Mouse (Mus musculus): ENCODE measurements around the gene Ano10. TPM values are rescaled to one million over a fixed set of nuclear protein-coding genes. Genes with fewer than 3 reads are reported as not detected.

Ano10 gene
- polyA plus RNA-seq, 1 experiment from 2014 or later: 18.5 TPM

- DNase-seq (ENCODE audit: low spot score): no peak
Measured at GRCm38 (mm10) chr9:122127271-122127785, 166.9 kb downstream of the Ano10 start.

- no peak for DNase-seq (ENCODE audit: low spot score)
Measured at GRCm38 (mm10) chr9:122126790-122127189, 167.4 kb downstream of the Ano10 start.

Small RNAs within 50 kb of the gene (microRNA-seq; reads per million reads assigned to microRNA genes)
- not detected for gene Mir8106 (ENCODE audit: borderline number of aligned reads)

Other genes starting within 250 kb of the Ano10 start
- gene Snrk, start 177.2 kb downstream of the Ano10 start, polyA plus RNA-seq (2015; fragmentation: Nextera tagmentation; extraction: Ambion mirVana): 38.5 and 42.3 TPM in 2 replicates
- gene Abhd5, start 57.2 kb upstream of the Ano10 start, polyA plus RNA-seq (2015; fragmentation: Nextera tagmentation; extraction: Ambion mirVana): 9.6 and 10.5 TPM in 2 replicates

Data from thymus, postnatal 0 days (tissue).